Mouse (Mus musculus): ENCODE data around the gene Cd59a. TPM values are rescaled to one million over a fixed set of nuclear protein-coding genes. Genes with fewer than 3 reads are reported as not detected.
"Not testable (repeated sequence)": the region's sequence is repeated elsewhere in the genome, so short reads cannot be mapped to it uniquely, and the experiment has no call there.

Gene Cd59a
- polyA plus RNA-seq, 1 experiment from 2014 or later: 32.6 TPM

DNA sequence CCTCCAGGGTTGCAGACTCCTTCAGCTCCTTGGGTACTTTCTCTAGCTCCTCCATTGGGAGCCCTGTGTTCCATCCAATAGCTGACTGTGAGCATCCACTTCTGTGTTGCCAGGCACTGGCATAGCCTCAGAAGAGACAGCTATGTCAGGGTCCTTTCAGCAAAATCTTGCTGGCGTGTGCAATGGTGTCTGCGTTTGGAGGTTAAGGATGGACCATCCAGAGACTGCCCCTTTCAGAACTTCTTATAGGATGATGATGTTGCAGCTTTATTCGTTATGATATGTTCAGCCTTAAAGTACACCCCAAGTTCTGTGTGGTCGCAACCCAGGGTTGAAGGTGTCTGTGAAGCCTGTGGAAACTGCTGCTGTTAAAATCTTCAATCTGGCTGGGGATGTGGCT, 1.8 kb downstream of the Cd59a start:
- not testable (repeated sequence) for H3K9ac ChIP-seq (replicated peaks; ENCODE audit: low read depth, low read length); H3K4me2 ChIP-seq (replicated peaks; ENCODE audit: low read depth, low read length); H3K36me3 ChIP-seq (ENCODE audit: control insufficient read depth, insufficient read depth, low read length); H3K9me3 ChIP-seq (ENCODE audit: control insufficient read depth, low read depth, low read length); H3K27ac ChIP-seq (ENCODE audit: low read length); H3K4me1 ChIP-seq (ENCODE audit: control insufficient read depth, insufficient read depth, low read length); H3K27me3 ChIP-seq (ENCODE audit: control insufficient read depth, insufficient read depth, low read length); H3K4me3 ChIP-seq (ENCODE audit: low read depth, low read length); ATAC-seq (ENCODE audit: insufficient number of reproducible peaks, insufficient read depth, low FRiP score, low read depth)
- WGBS: 95% methylated on average over 4 of the region's 4 CpGs

DNA sequence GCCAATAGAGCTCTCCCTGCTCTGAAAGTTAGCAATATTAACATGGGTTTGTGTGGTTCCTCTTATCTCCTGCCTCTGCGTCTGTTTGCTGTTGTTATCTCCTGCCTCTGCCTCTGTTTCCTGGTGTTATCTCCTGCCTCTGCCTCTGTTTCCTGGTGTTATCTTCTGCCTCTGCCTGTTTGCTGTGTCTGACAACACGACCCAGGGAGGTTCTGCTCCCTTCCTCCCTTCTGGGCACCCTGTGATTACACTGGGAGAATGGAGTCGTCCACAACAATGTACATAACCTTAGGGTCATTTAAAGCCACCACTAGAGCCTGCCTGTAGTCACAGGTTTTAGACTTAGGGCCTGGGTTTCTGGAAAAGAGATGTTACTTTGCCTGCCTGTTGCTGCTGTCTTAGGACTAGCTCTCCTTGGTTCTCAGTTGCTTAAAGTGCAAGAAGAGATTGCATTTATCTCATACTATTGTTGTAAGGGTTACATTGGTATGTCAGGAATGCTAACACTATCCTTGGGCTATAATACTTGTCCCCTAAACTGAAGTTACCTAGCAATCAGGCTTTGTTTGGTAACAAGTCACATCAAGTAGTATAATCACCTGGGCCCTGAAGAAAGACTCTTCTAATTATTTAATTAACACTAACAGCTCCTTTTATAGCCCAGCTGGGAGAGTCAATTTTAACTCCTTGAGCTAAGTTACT, 3.1 kb downstream of the Cd59a start:
- Histone ChIP-seq H3K36me3 (ENCODE audit: control insufficient read depth, insufficient read depth, low read length) (no peaks in the 10 kb centered on the region), H3K4me1 (ENCODE audit: control insufficient read depth, insufficient read depth, low read length) (no peaks in the 10 kb centered on the region), H3K9ac (replicated peaks; ENCODE audit: low read depth, low read length) (no peak overlapping the region), H3K27me3 (ENCODE audit: control insufficient read depth, insufficient read depth, low read length) (no peaks in the 10 kb centered on the region), H3K27ac (ENCODE audit: low read length) (no peak overlapping the region), H3K4me2 (replicated peaks; ENCODE audit: low read depth, low read length) (no peak overlapping the region), H3K9me3 (ENCODE audit: control insufficient read depth, low read depth, low read length) (no peaks in the 10 kb centered on the region), H3K4me3 (ENCODE audit: low read depth, low read length) (no peak overlapping the region)
- WGBS: 31% methylated on average over 3 of the region's 3 CpGs
- peak; percentile 46; the same call in 1 of the 2 replicates for ATAC-seq (ENCODE audit: insufficient number of reproducible peaks, insufficient read depth, low FRiP score, low read depth)

- ATAC-seq (ENCODE audit: insufficient number of reproducible peaks, insufficient read depth, low FRiP score, low read depth): no peak
- no peak overlapping the region for H3K4me3 ChIP-seq (ENCODE audit: low read depth, low read length)
- H3K9ac ChIP-seq (replicated peaks; ENCODE audit: low read depth, low read length): no peak overlapping the region
- H3K4me1 ChIP-seq (ENCODE audit: control insufficient read depth, insufficient read depth, low read length): no peaks in the 10 kb centered on the region
- 92% methylated on average over 2 of the region's 2 CpGs for WGBS
- no peaks in the 10 kb centered on the region for H3K27me3 ChIP-seq (ENCODE audit: control insufficient read depth, insufficient read depth, low read length)
- H3K36me3 ChIP-seq (ENCODE audit: control insufficient read depth, insufficient read depth, low read length): no peaks in the 10 kb centered on the region
- H3K4me2 ChIP-seq (replicated peaks; ENCODE audit: low read depth, low read length): no peak overlapping the region
- H3K9me3 ChIP-seq (ENCODE audit: control insufficient read depth, low read depth, low read length): no peaks in the 10 kb centered on the region
- H3K27ac ChIP-seq (ENCODE audit: low read length): no peak overlapping the region
Measured at GRCm38 (mm10) chr2:104099231-104099585, 3.6 kb downstream of the Cd59a start.

DNA sequence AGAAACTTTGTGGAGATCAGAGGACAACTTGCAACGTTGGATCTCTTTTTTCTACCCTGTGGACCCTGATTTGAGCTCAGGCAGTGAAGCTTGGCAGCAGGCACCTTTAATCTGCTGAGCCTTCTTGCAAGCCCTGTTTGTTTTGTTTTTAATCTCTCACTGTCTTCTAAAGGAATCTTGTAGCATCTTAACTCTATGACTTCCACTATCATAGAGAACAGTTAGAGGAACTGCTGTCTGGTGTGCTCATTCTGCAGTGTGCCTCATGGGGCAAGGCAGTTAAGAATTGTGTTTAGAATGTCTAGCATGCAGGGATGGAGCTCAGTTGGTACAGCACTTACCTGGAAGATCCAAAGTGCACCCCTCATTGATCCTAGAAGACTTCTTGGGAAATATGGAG, 4.3 kb downstream of the Cd59a start:
- H3K9me3 ChIP-seq (ENCODE audit: control insufficient read depth, low read depth, low read length): no peaks in the 10 kb centered on the region

GRCm38 (mm10) chr2:104104800-104105199, 9.2 kb downstream of the Cd59a start:
- H3K4me2 ChIP-seq (replicated peaks; ENCODE audit: low read depth, low read length): no peak overlapping the region
- ATAC-seq (ENCODE audit: insufficient number of reproducible peaks, insufficient read depth, low FRiP score, low read depth): no peak
- WGBS: 88% methylated on average over 6 of the region's 6 CpGs

More for the DNA sequence above, 4.3 kb downstream of the Cd59a start:
- 56% methylated on average over 1 of the region's 1 CpGs for WGBS
- no peak overlapping the region for H3K4me2 ChIP-seq (replicated peaks; ENCODE audit: low read depth, low read length)
- no peaks in the 10 kb centered on the region for H3K4me1 ChIP-seq (ENCODE audit: control insufficient read depth, insufficient read depth, low read length)
- no peaks in the 10 kb centered on the region for H3K36me3 ChIP-seq (ENCODE audit: control insufficient read depth, insufficient read depth, low read length)
- no peak overlapping the region for H3K27ac ChIP-seq (ENCODE audit: low read length)
- H3K4me3 ChIP-seq (ENCODE audit: low read depth, low read length): no peak overlapping the region
- no peak for ATAC-seq (ENCODE audit: insufficient number of reproducible peaks, insufficient read depth, low FRiP score, low read depth)
- H3K9ac ChIP-seq (replicated peaks; ENCODE audit: low read depth, low read length): no peak overlapping the region
- H3K27me3 ChIP-seq (ENCODE audit: control insufficient read depth, insufficient read depth, low read length): no peaks in the 10 kb centered on the region

GRCm38 (mm10) chr2:104109021-104109420, 13.4 kb downstream of the Cd59a start:
- not testable (repeated sequence) for H3K36me3 ChIP-seq (ENCODE audit: control insufficient read depth, insufficient read depth, low read length); H3K4me3 ChIP-seq (ENCODE audit: low read depth, low read length); H3K27ac ChIP-seq (ENCODE audit: low read length); H3K9me3 ChIP-seq (ENCODE audit: control insufficient read depth, low read depth, low read length); ATAC-seq (ENCODE audit: insufficient number of reproducible peaks, insufficient read depth, low FRiP score, low read depth); H3K27me3 ChIP-seq (ENCODE audit: control insufficient read depth, insufficient read depth, low read length); H3K9ac ChIP-seq (replicated peaks; ENCODE audit: low read depth, low read length); H3K4me2 ChIP-seq (replicated peaks; ENCODE audit: low read depth, low read length); H3K4me1 ChIP-seq (ENCODE audit: control insufficient read depth, insufficient read depth, low read length)
- 84% methylated on average over 2 of the region's 2 CpGs for WGBS

More at GRCm38 (mm10) chr2:104104800-104105199, 9.2 kb downstream of the Cd59a start:
- Histone ChIP-seq H3K9me3 (ENCODE audit: control insufficient read depth, low read depth, low read length) (no peaks in the 10 kb centered on the region), H3K9ac (replicated peaks; ENCODE audit: low read depth, low read length) (no peak overlapping the region), H3K36me3 (ENCODE audit: control insufficient read depth, insufficient read depth, low read length) (no peaks in the 10 kb centered on the region), H3K4me3 (ENCODE audit: low read depth, low read length) (no peak overlapping the region), H3K27me3 (ENCODE audit: control insufficient read depth, insufficient read depth, low read length) (no peaks in the 10 kb centered on the region), H3K4me1 (ENCODE audit: control insufficient read depth, insufficient read depth, low read length) (no peaks in the 10 kb centered on the region), H3K27ac (ENCODE audit: low read length) (no peak overlapping the region)

GRCm38 (mm10) chr2:104109528-104109927, 13.9 kb downstream of the Cd59a start:
- ATAC-seq (ENCODE audit: insufficient number of reproducible peaks, insufficient read depth, low FRiP score, low read depth): no peak
- WGBS: 59% methylated on average over 2 of the region's 2 CpGs
- Histone ChIP-seq H3K9ac (replicated peaks; ENCODE audit: low read depth, low read length) (no peak overlapping the region), H3K27me3 (ENCODE audit: control insufficient read depth, insufficient read depth, low read length) (no peaks in the 10 kb centered on the region), H3K4me2 (replicated peaks; ENCODE audit: low read depth, low read length) (no peak overlapping the region), H3K4me3 (ENCODE audit: low read depth, low read length) (no peak overlapping the region), H3K36me3 (ENCODE audit: control insufficient read depth, insufficient read depth, low read length) (no peaks in the 10 kb centered on the region), H3K4me1 (ENCODE audit: control insufficient read depth, insufficient read depth, low read length) (no peaks in the 10 kb centered on the region), H3K9me3 (ENCODE audit: control insufficient read depth, low read depth, low read length) (no peaks in the 10 kb centered on the region), H3K27ac (ENCODE audit: low read length) (0 out of 2 replicates have a peak overlapping the region, but pooled peaks have one; percentile 10)

GRCm38 (mm10) chr2:104110031-104110430, 14.4 kb downstream of the Cd59a start:
- Histone ChIP-seq H3K4me1 (ENCODE audit: control insufficient read depth, insufficient read depth, low read length) (no peaks in the 10 kb centered on the region), H3K27me3 (ENCODE audit: control insufficient read depth, insufficient read depth, low read length) (no peaks in the 10 kb centered on the region), H3K9ac (replicated peaks; ENCODE audit: low read depth, low read length) (no peak overlapping the region), H3K27ac (ENCODE audit: low read length) (no peak overlapping the region), H3K9me3 (ENCODE audit: control insufficient read depth, low read depth, low read length) (no peaks in the 10 kb centered on the region), H3K4me2 (replicated peaks; ENCODE audit: low read depth, low read length) (no peak overlapping the region), H3K36me3 (ENCODE audit: control insufficient read depth, insufficient read depth, low read length) (no peaks in the 10 kb centered on the region), H3K4me3 (ENCODE audit: low read depth, low read length) (no peak overlapping the region)
- no peak for ATAC-seq (ENCODE audit: insufficient number of reproducible peaks, insufficient read depth, low FRiP score, low read depth)
- 86% methylated on average over 4 of the region's 4 CpGs for WGBS
